Mouse (Mus musculus): ENCODE results near the gene Trim31. TPM values are rescaled to one million over a fixed set of nuclear protein-coding genes. Genes with fewer than 3 reads are reported as not detected.

Gene Trim31
- polyA plus RNA-seq, 1 experiment from 2014 or later: not detected

DNA sequence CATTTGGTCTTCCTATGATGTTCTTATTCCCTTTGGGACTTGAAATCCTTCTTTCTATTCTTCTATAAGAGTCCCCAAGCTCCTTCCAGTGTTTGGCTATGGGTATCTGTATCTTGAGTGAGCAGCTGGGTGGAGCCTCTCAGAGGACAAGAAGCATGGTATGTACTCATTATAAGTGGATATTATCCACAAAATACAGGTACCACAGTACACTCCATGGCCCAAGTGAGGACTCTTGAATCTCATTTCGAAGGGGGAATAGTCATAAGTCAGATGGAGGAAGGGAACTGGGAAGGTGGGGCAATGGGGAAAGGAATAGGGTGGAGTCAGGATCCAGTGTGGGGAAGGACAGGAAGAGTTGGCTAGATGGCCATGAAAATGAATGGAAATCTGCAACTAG lies 55.1 kb downstream of the Trim31 start:
- no peak for TF ChIP-seq CTCF (IDR thresholded peaks at IDR 0.05; ENCODE audit: low read depth)
- H3K36me3 ChIP-seq (ENCODE audit: insufficient read depth, low read length): 0 out of 2 replicates have a peak, but pooled peaks cover 5% of the 10 kb centered on the region
- DNase-seq (ENCODE audit: low spot score) (no peak), ATAC-seq (replicated peaks; ENCODE audit: low FRiP score, low read depth) (no peak)
- H3K27me3 ChIP-seq (ENCODE audit: insufficient read depth, low read length): no peaks in the 10 kb centered on the region
- no peak overlapping the region for H3K4me2 ChIP-seq (ENCODE audit: low read length)
- H3K4me3 ChIP-seq (replicated peaks; ENCODE audit: low read depth, low read length): no peak overlapping the region
- no peak overlapping the region for H3K27ac ChIP-seq
- no peaks in the 10 kb centered on the region for H3K9me3 ChIP-seq (replicated peaks; ENCODE audit: low read length)
- no peak overlapping the region for H3K9ac ChIP-seq (ENCODE audit: low read depth, low read length)
- WGBS: 87% methylated on average over 1 of the region's 1 CpGs
- peaks cover 4% of the 10 kb centered on the region; the same call in 1 of the 2 replicates for H3K4me1 ChIP-seq (replicated peaks; ENCODE audit: insufficient read depth, low read length)

DNA sequence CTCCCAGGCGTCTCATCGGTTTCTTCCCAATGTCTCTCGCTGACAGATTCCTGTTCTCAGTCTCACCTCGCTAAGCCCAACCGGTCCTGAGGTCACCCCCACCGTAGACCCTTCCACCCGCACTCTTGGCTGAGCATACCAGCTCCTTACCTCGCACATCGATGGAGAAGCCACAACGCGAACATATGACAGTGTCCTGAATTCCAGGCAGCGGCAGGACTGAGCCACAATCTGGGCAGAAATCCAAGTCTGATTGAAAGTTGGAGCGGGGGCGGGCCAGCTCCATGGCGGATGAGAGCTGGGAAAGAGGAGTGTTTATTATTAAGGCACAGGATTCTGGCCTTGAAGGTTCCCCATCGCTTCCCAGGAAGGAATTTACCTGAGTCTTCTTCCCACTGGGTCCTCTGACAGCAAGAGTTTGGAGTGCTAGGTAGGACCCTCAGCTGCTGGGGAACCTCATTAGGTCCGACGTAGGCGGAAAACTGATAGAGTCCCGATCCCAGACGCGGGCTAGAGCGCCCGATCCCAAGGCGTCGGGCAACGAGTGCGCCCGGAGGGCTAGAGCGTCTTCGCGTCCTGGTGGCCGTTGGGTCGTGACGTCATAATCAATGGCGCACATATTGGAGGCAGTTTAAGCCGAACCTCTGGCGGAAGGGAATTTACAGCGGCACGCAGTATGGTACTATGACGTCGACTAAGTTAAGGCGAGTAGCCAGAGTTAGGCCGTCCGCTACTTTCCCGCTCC lies 60.3 kb downstream of the Trim31 start, which contains the start of the genes Znrd1 and Znrd1as:
Gene Znrd1, minus strand, starts transcription at position 561 of the 745 bp plus-strand sequence.
Gene Znrd1as, plus strand, starts transcription at position 594 of the 745 bp plus-strand sequence.
- DNase-seq (ENCODE audit: low spot score): peak; percentile 98
- H3K27ac ChIP-seq: peak within 1 kb of the TSS; percentile 81
- no peaks in the 10 kb centered on the region for H3K27me3 ChIP-seq (ENCODE audit: insufficient read depth, low read length)
- H3K9ac ChIP-seq (ENCODE audit: low read depth, low read length): peak within 1 kb of the TSS; percentile 67
- TF ChIP-seq CTCF (IDR thresholded peaks at IDR 0.05; ENCODE audit: low read depth): no peak; the same call in 1 of the 2 replicates
- H3K4me2 ChIP-seq (ENCODE audit: low read length): peak within 1 kb of the TSS; percentile 81
- 0 out of 2 replicates have a peak, but pooled peaks cover 2% of the 10 kb centered on the region for H3K36me3 ChIP-seq (ENCODE audit: insufficient read depth, low read length)
- WGBS: under 1% methylated on average over 46 of the region's 46 CpGs
- peaks cover 4% of the 10 kb centered on the region; the same call in 1 of the 2 replicates for H3K4me1 ChIP-seq (replicated peaks; ENCODE audit: insufficient read depth, low read length)
- H3K4me3 ChIP-seq (replicated peaks; ENCODE audit: low read depth, low read length): peak within 1 kb of the TSS; percentile 53
- peak; percentile 99 for ATAC-seq (replicated peaks; ENCODE audit: low FRiP score, low read depth)
- no peaks in the 10 kb centered on the region for H3K9me3 ChIP-seq (replicated peaks; ENCODE audit: low read length)

DNA sequence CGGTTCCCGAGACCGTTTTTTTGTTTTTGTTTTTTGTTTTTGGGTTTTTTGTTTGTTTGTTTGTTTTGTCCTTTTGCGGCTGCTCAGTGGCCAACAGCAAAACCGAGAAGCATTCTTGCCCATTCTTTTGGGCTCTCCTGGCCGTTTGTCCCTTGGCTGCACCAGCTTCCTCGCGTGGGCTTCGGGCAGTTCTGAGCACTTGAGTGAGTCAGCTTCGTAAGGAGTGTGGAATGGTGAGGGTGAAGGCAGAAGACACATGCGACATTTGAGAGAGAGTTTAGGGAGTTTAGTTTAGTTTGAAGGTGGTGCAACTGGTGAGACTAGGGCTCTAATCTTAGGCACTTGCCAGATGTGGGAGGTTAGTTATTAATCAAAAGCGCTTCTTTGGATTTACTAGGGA lies 61.0 kb downstream of the Trim31 start:
- peak overlapping the region; percentile 67 for H3K9ac ChIP-seq (ENCODE audit: low read depth, low read length)
- H3K4me1 ChIP-seq (replicated peaks; ENCODE audit: insufficient read depth, low read length): peaks cover 4% of the 10 kb centered on the region; the same call in 1 of the 2 replicates
- peak overlapping the region; percentile 67 for H3K27ac ChIP-seq
- TF ChIP-seq CTCF (IDR thresholded peaks at IDR 0.05; ENCODE audit: low read depth): no peak
- WGBS: 7% methylated on average over 12 of the region's 12 CpGs
- H3K4me3 ChIP-seq (replicated peaks; ENCODE audit: low read depth, low read length): peak overlapping the region; percentile 53
- peak overlapping the region; percentile 81 for H3K4me2 ChIP-seq (ENCODE audit: low read length)
- 0 out of 2 replicates have a peak, but pooled peaks cover 2% of the 10 kb centered on the region for H3K36me3 ChIP-seq (ENCODE audit: insufficient read depth, low read length)
- no peak for ATAC-seq (replicated peaks; ENCODE audit: low FRiP score, low read depth)
- peak; percentile 19 for DNase-seq (ENCODE audit: low spot score)
- no peaks in the 10 kb centered on the region for H3K9me3 ChIP-seq (replicated peaks; ENCODE audit: low read length)
- no peaks in the 10 kb centered on the region for H3K27me3 ChIP-seq (ENCODE audit: insufficient read depth, low read length)

Other genes starting within 250 kb of the Trim31 start
- not detected in 2 replicates for gene H2-M1, start 225.9 kb upstream of the Trim31 start, polyA plus RNA-seq (2015; fragmentation: Nextera tagmentation; extraction: Ambion mirVana)
- not detected in 2 replicates for gene H2-M10.5, start 125.2 kb upstream of the Trim31 start, polyA plus RNA-seq (2015; fragmentation: Nextera tagmentation; extraction: Ambion mirVana)
- not detected in 2 replicates for gene H2-M10.6, start 85.9 kb upstream of the Trim31 start, polyA plus RNA-seq (2015; fragmentation: Nextera tagmentation; extraction: Ambion mirVana)
- 33.2 and 33.6 TPM in 2 replicates for gene Trim26, start 61.0 kb upstream of the Trim31 start, polyA plus RNA-seq (2015; fragmentation: Nextera tagmentation; extraction: Ambion mirVana)
- gene Trim15, start 30.9 kb upstream of the Trim31 start, polyA plus RNA-seq (2015; fragmentation: Nextera tagmentation; extraction: Ambion mirVana): 0.08 TPM in 1 of 2 replicates, not detected in the other
- 0.34 and 0.43 TPM in 2 replicates for gene Trim10, start 28.5 kb upstream of the Trim31 start, polyA plus RNA-seq (2015; fragmentation: Nextera tagmentation; extraction: Ambion mirVana)
- not detected in 2 replicates for gene Trim40, start 8.0 kb upstream of the Trim31 start, polyA plus RNA-seq (2015; fragmentation: Nextera tagmentation; extraction: Ambion mirVana)
- gene Rnf39, start 44.8 kb downstream of the Trim31 start, polyA plus RNA-seq (2015; fragmentation: Nextera tagmentation; extraction: Ambion mirVana): 0.34 and 0.46 TPM in 2 replicates
- gene Ppp1r11, start 53.6 kb downstream of the Trim31 start, polyA plus RNA-seq (2015; fragmentation: Nextera tagmentation; extraction: Ambion mirVana): 105 and 110 TPM in 2 replicates
- gene Znrd1, start 60.4 kb downstream of the Trim31 start, polyA plus RNA-seq (2015; fragmentation: Nextera tagmentation; extraction: Ambion mirVana): 83.6 and 87.6 TPM in 2 replicates
- 6.0 and 7.2 TPM in 2 replicates for gene Znrd1as, start 60.5 kb downstream of the Trim31 start, polyA plus RNA-seq (2015; fragmentation: Nextera tagmentation; extraction: Ambion mirVana)
- gene 2410137M14Rik, start 83.1 kb downstream of the Trim31 start, polyA plus RNA-seq (2015; fragmentation: Nextera tagmentation; extraction: Ambion mirVana): not detected in 2 replicates
- 0.05 and 0.08 TPM in 2 replicates for gene H2-M5, start 91.4 kb downstream of the Trim31 start, polyA plus RNA-seq (2015; fragmentation: Nextera tagmentation; extraction: Ambion mirVana)
- 28.2 and 32.6 TPM in 2 replicates for gene Zfp57, start 103.0 kb downstream of the Trim31 start, polyA plus RNA-seq (2015; fragmentation: Nextera tagmentation; extraction: Ambion mirVana)
- gene Mog, start 125.3 kb downstream of the Trim31 start, polyA plus RNA-seq (2015; fragmentation: Nextera tagmentation; extraction: Ambion mirVana): not detected in 2 replicates
- 5.2 and 6.1 TPM in 2 replicates for gene Gabbr1, start 147.8 kb downstream of the Trim31 start, polyA plus RNA-seq (2015; fragmentation: Nextera tagmentation; extraction: Ambion mirVana)
- gene Olfr90, start 190.4 kb downstream of the Trim31 start, polyA plus RNA-seq (2015; fragmentation: Nextera tagmentation; extraction: Ambion mirVana): not detected in 2 replicates
- not detected in 2 replicates for gene Olfr91, start 200.2 kb downstream of the Trim31 start, polyA plus RNA-seq (2015; fragmentation: Nextera tagmentation; extraction: Ambion mirVana)
- gene Olfr92, start 222.0 kb downstream of the Trim31 start, polyA plus RNA-seq (2015; fragmentation: Nextera tagmentation; extraction: Ambion mirVana): not detected in 2 replicates

All from kidney, postnatal 0 days (tissue).